Mouse (Mus musculus) intestine, embryonic 14.5 days (tissue): ENCODE results near the gene Ikzf1. TPM values are rescaled to one million over a fixed set of nuclear protein-coding genes. Genes with fewer than 3 reads are reported as not detected.

Source experiments
- ATAC-seq: fragments of 200-750 bp; cut with Nextera tagmentation; replicated peaks from 2 replicates; pipeline ENCODE4 v1.8.0; 2017; ENCODE audit warnings: low read depth, moderate number of reproducible peaks, moderate TSS enrichment, moderate library complexity; ENCODE audit not compliant: low FRiP score, low TSS enrichment
- DNase-seq: peaks from one replicate; pipeline ENCODE4 v3.0.0-alpha.2; 2018; ENCODE audit warnings: low spot score
- H3K27ac ChIP-seq: fragments of 300-500 bp; sonication (generic); 2 replicates; pipeline ENCODE4 v1.5.1; 2014; ENCODE audit warnings: low read depth, mild to moderate bottlenecking, control low read depth
- H3K27me3 ChIP-seq: fragments of 300-500 bp; sonication (generic); replicated peaks from 2 replicates; pipeline ENCODE4 v1.6.1; 2014; ENCODE audit warnings: low read length, control low read depth; ENCODE audit not compliant: control insufficient read depth, insufficient read depth
- H3K36me3 ChIP-seq: fragments of 300-500 bp; sonication (generic); 2 replicates; pipeline ENCODE4 v1.6.1; 2014; ENCODE audit warnings: low read length, control low read depth; ENCODE audit not compliant: control insufficient read depth, insufficient read depth
- H3K4me1 ChIP-seq: fragments of 300-500 bp; sonication (generic); replicated peaks from 2 replicates; pipeline ENCODE4 v1.6.1; 2014; ENCODE audit warnings: low read length, control low read depth, mixed read lengths; ENCODE audit not compliant: control insufficient read depth, insufficient read depth
- H3K4me2 ChIP-seq: fragments of 300-500 bp; sonication (generic); 2 replicates; pipeline ENCODE4 v1.6.1; 2014; ENCODE audit warnings: low read length
- H3K4me3 ChIP-seq: fragments of 300-500 bp; sonication (generic); 2 replicates; pipeline ENCODE4 v1.5.1; 2014; ENCODE audit warnings: low read depth, low read length, control low read depth, mixed read lengths
- H3K9ac ChIP-seq: fragments of 300-500 bp; sonication (generic); 2 replicates; pipeline ENCODE4 v1.6.1; 2014; ENCODE audit warnings: mild to moderate bottlenecking, low read length
- H3K9me3 ChIP-seq: fragments of 300-500 bp; sonication (generic); 2 replicates; pipeline ENCODE4 v1.6.1; 2016; ENCODE audit warnings: low read length, control low read depth; ENCODE audit not compliant: control insufficient read depth
- WGBS: fragments of 180-500 bp; shearing (Covaris S2); extraction: QIAGEN DNeasy Blood & Tissue Kit; methylation state at CpG from one replicate; pipeline ENCODE4 v1.1.7; 2014; 5-methylcytosine and 5-hydroxymethylcytosine counted together
- polyA plus RNA-seq: library from polyadenylated mRNA; unstranded; fragments of >200 nt; fragmentation: Nextera tagmentation; extraction: Ambion mirVana; gene quantifications from 2 replicates; pipeline ENCODE4 v1.2.1, GENCODE M21; 2014

The Ikzf1 gene
- polyA plus RNA-seq, 1 experiment from 2014 or later, result 2.1 TPM

GRCm38 (mm10) chr11:11735155-11735554, 50.4 kb downstream of the Ikzf1 start:
- no peak for ATAC-seq
- DNase-seq, result no peak
- Histone ChIP-seq H3K4me1 (no peaks in the 10 kb centered on the region), H3K9me3 (no peaks in the 10 kb centered on the region), H3K4me3 (no peak overlapping the region), H3K9ac (no peak overlapping the region), H3K36me3 (no peaks in the 10 kb centered on the region), H3K27ac (no peak overlapping the region), H3K4me2 (no peak overlapping the region), H3K27me3 (no peaks in the 10 kb centered on the region)
- 84% methylated on average over 6 of the region's 6 CpGs for WGBS

- H3K27ac ChIP-seq, result no peak overlapping the region
- ATAC-seq, result no peak
Observed at GRCm38 (mm10) chr11:11736948-11737347, 52.1 kb downstream of the Ikzf1 start.

GRCm38 (mm10) chr11:11737562-11737961, 52.8 kb downstream of the Ikzf1 start:
- no peak overlapping the region for H3K9ac ChIP-seq
- H3K4me3 ChIP-seq, result no peak overlapping the region
- WGBS, result 66% methylated on average over 2 of the region's 2 CpGs
- H3K27me3 ChIP-seq, result no peaks in the 10 kb centered on the region
- no peak overlapping the region for H3K4me2 ChIP-seq
- H3K27ac ChIP-seq, result no peak overlapping the region
- DNase-seq, result no peak
- ATAC-seq, result no peak
- no peaks in the 10 kb centered on the region for H3K9me3 ChIP-seq
- H3K4me1 ChIP-seq, result no peaks in the 10 kb centered on the region
- no peaks in the 10 kb centered on the region for H3K36me3 ChIP-seq

More at GRCm38 (mm10) chr11:11736948-11737347, 52.1 kb downstream of the Ikzf1 start:
- WGBS, result 81% methylated on average over 4 of the region's 4 CpGs
- no peaks in the 10 kb centered on the region for H3K4me1 ChIP-seq
- DNase-seq, result no peak
- H3K4me3 ChIP-seq, result no peak overlapping the region
- H3K9ac ChIP-seq, result no peak overlapping the region
- no peaks in the 10 kb centered on the region for H3K9me3 ChIP-seq
- H3K36me3 ChIP-seq, result no peaks in the 10 kb centered on the region
- no peaks in the 10 kb centered on the region for H3K27me3 ChIP-seq
- H3K4me2 ChIP-seq, result no peak overlapping the region

GRCm38 (mm10) chr11:11739054-11739453, 54.3 kb downstream of the Ikzf1 start:
- Histone ChIP-seq H3K4me2 (no peak overlapping the region), H3K36me3 (no peaks in the 10 kb centered on the region), H3K27me3 (no peaks in the 10 kb centered on the region), H3K4me3 (no peak overlapping the region), H3K9ac (no peak overlapping the region), H3K4me1 (no peaks in the 10 kb centered on the region), H3K9me3 (no peaks in the 10 kb centered on the region), H3K27ac (no peak overlapping the region)
- no peak for ATAC-seq
- 90% methylated on average over 3 of the region's 3 CpGs for WGBS
- DNase-seq, result no peak

- Histone ChIP-seq H3K4me3 (no peak overlapping the region), H3K9ac (no peak overlapping the region), H3K9me3 (no peaks in the 10 kb centered on the region), H3K27ac (no peak overlapping the region), H3K4me1 (no peaks in the 10 kb centered on the region), H3K27me3 (no peaks in the 10 kb centered on the region), H3K36me3 (no peaks in the 10 kb centered on the region), H3K4me2 (no peak overlapping the region)
- 76% methylated on average over 5 of the region's 5 CpGs for WGBS
- DNase-seq (no peak), ATAC-seq (no peak)
Observed at GRCm38 (mm10) chr11:11740603-11741002, 55.8 kb downstream of the Ikzf1 start.

GRCm38 (mm10) chr11:11741574-11741973, 56.8 kb downstream of the Ikzf1 start:
- H3K27me3 ChIP-seq, result no peaks in the 10 kb centered on the region
- ATAC-seq (no peak), DNase-seq (no peak)
- H3K27ac ChIP-seq, result no peak overlapping the region
- no peak overlapping the region for H3K9ac ChIP-seq
- H3K36me3 ChIP-seq, result no peaks in the 10 kb centered on the region
- no peak overlapping the region for H3K4me2 ChIP-seq
- H3K4me3 ChIP-seq, result no peak overlapping the region
- H3K4me1 ChIP-seq, result no peaks in the 10 kb centered on the region
- no peaks in the 10 kb centered on the region for H3K9me3 ChIP-seq
- WGBS, result 90% methylated on average over 5 of the region's 5 CpGs

- Histone ChIP-seq H3K27ac (no peak overlapping the region), H3K36me3 (no peaks in the 10 kb centered on the region), H3K9ac (no peak overlapping the region), H3K4me3 (no peak overlapping the region), H3K9me3 (no peaks in the 10 kb centered on the region), H3K4me1 (no peaks in the 10 kb centered on the region), H3K27me3 (no peaks in the 10 kb centered on the region), H3K4me2 (no peak overlapping the region)
- DNase-seq, result no peak
- 28% methylated on average over 2 of the region's 2 CpGs for WGBS
- ATAC-seq, result no peak
Observed at GRCm38 (mm10) chr11:11742626-11743025, 57.8 kb downstream of the Ikzf1 start.

GRCm38 (mm10) chr11:11744222-11744621, 59.4 kb downstream of the Ikzf1 start:
- WGBS, result 33% methylated on average over 1 of the region's 1 CpGs

GRCm38 (mm10) chr11:11751091-11751490, 66.3 kb downstream of the Ikzf1 start:
- H3K9ac ChIP-seq, result no peak overlapping the region
- no peaks in the 10 kb centered on the region for H3K27me3 ChIP-seq
- DNase-seq (no peak), ATAC-seq (no peak)
- WGBS, result 83% methylated on average over 5 of the region's 5 CpGs
- H3K36me3 ChIP-seq, result no peaks in the 10 kb centered on the region
- no peaks in the 10 kb centered on the region for H3K9me3 ChIP-seq
- no peak overlapping the region for H3K27ac ChIP-seq
- no peaks in the 10 kb centered on the region for H3K4me1 ChIP-seq
- no peak overlapping the region for H3K4me2 ChIP-seq
- no peak overlapping the region for H3K4me3 ChIP-seq

More at GRCm38 (mm10) chr11:11744222-11744621, 59.4 kb downstream of the Ikzf1 start:
- Histone ChIP-seq H3K9ac (no peak overlapping the region), H3K9me3 (no peaks in the 10 kb centered on the region), H3K4me1 (no peaks in the 10 kb centered on the region), H3K27me3 (no peaks in the 10 kb centered on the region), H3K4me3 (no peak overlapping the region), H3K4me2 (no peak overlapping the region), H3K27ac (no peak overlapping the region), H3K36me3 (no peaks in the 10 kb centered on the region)
- no peak for DNase-seq
- no peak for ATAC-seq
